Mouse (Mus musculus) myocyte (in vitro differentiated cells): Measurements from ENCODE around the gene Myl7.

Experiments
- CEBPB ChIP-seq: IDR thresholded peaks from 2 replicates; pipeline ENCODE4 v1.6.1; 2011; ENCODE audit warnings: mild to moderate bottlenecking, moderate library complexity; ENCODE audit not compliant: poor library complexity, insufficient read depth, severe bottlenecking
- MAX ChIP-seq: IDR thresholded peaks from one replicate; pipeline ENCODE4 v1.6.1; 2011; ENCODE audit warnings: low read depth, mild to moderate bottlenecking, control low read depth
- POLR2A ChIP-seq: IDR thresholded peaks from one replicate; pipeline ENCODE4 v1.6.1; 2011; ENCODE audit warnings: low read depth, mild to moderate bottlenecking, control low read depth, moderate library complexity; ENCODE audit not compliant: insufficient read length
- REST ChIP-seq: IDR thresholded peaks from one replicate; pipeline ENCODE4 v1.6.1; 2011; ENCODE audit warnings: mild to moderate bottlenecking, control low read depth, moderate library complexity; ENCODE audit not compliant: insufficient read depth, insufficient read length
- TCF3 ChIP-seq: IDR thresholded peaks from one replicate; pipeline ENCODE4 v1.6.1; 2011; ENCODE audit warnings: low read depth, control low read depth; ENCODE audit not compliant: insufficient read length
- USF1 ChIP-seq: IDR thresholded peaks from one replicate; pipeline ENCODE4 v1.6.1; 2011; ENCODE audit warnings: low read depth, mild to moderate bottlenecking, control low read depth, moderate library complexity

DNA sequence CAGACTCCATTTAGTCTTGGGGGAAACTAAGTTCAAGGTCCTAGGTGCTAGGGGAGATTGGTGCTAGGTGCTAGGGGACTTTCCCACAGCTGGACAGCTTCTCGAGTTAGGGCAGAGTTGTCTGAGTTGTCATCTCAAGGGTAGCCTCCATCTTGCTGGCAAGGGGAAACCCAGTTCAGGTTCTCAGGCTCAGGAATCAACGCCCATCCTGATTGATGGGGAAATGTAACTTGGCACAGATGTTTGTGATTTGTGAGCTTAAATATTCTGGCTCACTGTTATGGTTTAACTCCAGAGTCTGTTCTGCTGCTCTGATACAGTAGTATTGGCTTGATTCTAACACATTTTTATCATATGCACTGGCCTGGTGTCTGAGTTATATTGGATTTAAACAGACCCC lies 19.5 kb upstream of the Myl7 start:
- TF ChIP-seq REST (no peak), USF1 (no peak), POLR2A (no peak), MAX (no peak), TCF3 (no peak), CEBPB (no peak)
